ENCODE assay signal across 8 mouse cellular contexts in genomic region chr9:57537044-57537727, GRCm38 (mm10). TPM values are rescaled to one million over a fixed set of nuclear protein-coding genes. Genes with fewer than 3 reads are reported as not detected.
DNase-seq lines count a peak whose midpoint lies in the region; ATAC-seq and TF ChIP-seq lines count a peak whose summit lies in the region.

Fam219b (plus strand) TSS chr9:57537528.

- no peaks in the 10 kb centered on the region for H3K27me3 ChIP-seq in forebrain, embryonic 14.5 days (replicated peaks; ENCODE audit: control insufficient read depth, insufficient read depth, low read length)
- H3K27me3 ChIP-seq in liver, postnatal 0 days (ENCODE audit: insufficient read depth, low read length), result no peaks in the 10 kb centered on the region
- no peaks in the 10 kb centered on the region for H3K27me3 ChIP-seq in neural tube, embryonic 13.5 days

- H3K36me3 ChIP-seq in ES-E14 (ENCODE audit: control insufficient read depth, insufficient read depth, low read length, poor library complexity, severe bottlenecking), result peaks cover 23% of the 10 kb centered on the region
- H3K36me3 ChIP-seq in forebrain, embryonic 14.5 days (ENCODE audit: control insufficient read depth, insufficient read depth, low read length), result peaks cover 60% of the 10 kb centered on the region
- H3K36me3 ChIP-seq in liver, postnatal 0 days (replicated peaks; ENCODE audit: insufficient read depth, low read length), result peaks cover 45% of the 10 kb centered on the region
- H3K36me3 ChIP-seq in neural tube, embryonic 13.5 days, result peaks cover 52% of the 10 kb centered on the region

- peak within 1 kb of the TSS; percentile 83 to 88 for H3K4me3 ChIP-seq in ES-E14 (ENCODE audit: insufficient read depth in 1 of 2, low read depth in 1 of 2, low read length in 2 of 2, poor library complexity in 1 of 2, severe bottlenecking in 1 of 2)
- H3K4me3 ChIP-seq in forebrain, embryonic 14.5 days (ENCODE audit: low read depth, low read length), result peak within 1 kb of the TSS; percentile 70
- peak within 1 kb of the TSS; percentile 84 for H3K4me3 ChIP-seq in liver, postnatal 0 days (ENCODE audit: low read depth, low read length)
- peak within 1 kb of the TSS; percentile 76 for H3K4me3 ChIP-seq in neural tube, embryonic 13.5 days

- TF ChIP-seq EP300 in liver, postnatal 0 days (IDR thresholded peaks at IDR 0.05; ENCODE audit: low read depth), result no peak

- H3K4me1 ChIP-seq in ES-E14 (ENCODE audit: control insufficient read depth in 2 of 2, insufficient read depth in 2 of 2, low read length in 2 of 2, poor library complexity in 1 of 2), result 0 out of 4 replicates have a peak, but pooled peaks cover 0 to 3% of the 10 kb centered on the region in 2 experiments
- peaks cover 12% of the 10 kb centered on the region for H3K4me1 ChIP-seq in forebrain, embryonic 14.5 days (ENCODE audit: control insufficient read depth, insufficient read depth, low read length)
- peaks cover 12% of the 10 kb centered on the region for H3K4me1 ChIP-seq in liver, postnatal 0 days (ENCODE audit: insufficient read depth)
- peaks cover 26% of the 10 kb centered on the region for H3K4me1 ChIP-seq in neural tube, embryonic 13.5 days (replicated peaks)

- ATAC-seq in forebrain, embryonic 14.5 days, result peak; percentile 88
- peak; percentile 94 for ATAC-seq in liver, postnatal 0 days
- ATAC-seq in neural tube, embryonic 13.5 days (ENCODE audit: low read depth), result peak; percentile 90

- H3K9me3 ChIP-seq in ES-E14 (ENCODE audit: control insufficient read depth, insufficient read depth, low read depth, low read length), result no peaks in the 10 kb centered on the region
- no peaks in the 10 kb centered on the region for H3K9me3 ChIP-seq in forebrain, embryonic 14.5 days (replicated peaks; ENCODE audit: control insufficient read depth, low read length)
- H3K9me3 ChIP-seq in liver, postnatal 0 days (ENCODE audit: low read length), result no peaks in the 10 kb centered on the region
- H3K9me3 ChIP-seq in neural tube, embryonic 13.5 days, result no peaks in the 10 kb centered on the region

- WGBS in forebrain, embryonic 14.5 days, result under 1% methylated on average over 45 of the region's 45 CpGs
- WGBS in liver, postnatal 0 days (ENCODE audit: insufficient replicate concordance), result 2% methylated on average over 39 of the region's 45 CpGs
- WGBS in neural tube, embryonic 13.5 days, result 2% methylated on average over 45 of the region's 45 CpGs

- H3K27ac ChIP-seq in ES-E14 (ENCODE audit: insufficient read depth, low read depth, low read length, poor library complexity, severe bottlenecking), result peak within 1 kb of the TSS; percentile 52; the same call in 1 of the 2 replicates
- peak within 1 kb of the TSS; percentile 86 for H3K27ac ChIP-seq in forebrain, embryonic 14.5 days (ENCODE audit: low read depth, low read length)
- peak within 1 kb of the TSS; percentile 84 for H3K27ac ChIP-seq in liver, postnatal 0 days (ENCODE audit: low read depth)
- peak within 1 kb of the TSS; percentile 90 for H3K27ac ChIP-seq in neural tube, embryonic 13.5 days (replicated peaks)

- peak; percentile 79 for DNase-seq in ES-E14 (ENCODE audit: low read depth, low spot score)
- peak; percentile 88 for DNase-seq in cerebellum, adult 11 months
- DNase-seq in forebrain, embryonic 14.5 days (ENCODE audit: low spot score), result peak; percentile 92
- peak; percentile 90 to 93 for DNase-seq in heart, postnatal 14 days
- DNase-seq in layer of hippocampus, adult 11-12 months (ENCODE audit: low spot score), result peak; percentile 92
- peak; percentile 91 for DNase-seq in liver, postnatal 0 days
- DNase-seq in telencephalon, adult 2 months (ENCODE audit: low read depth, low spot score), result peak; percentile 84

- in situ Hi-C loops in ES-E14 (cut with MboI; ENCODE audit: low sequenced_read_pairs in 2 of 2, unreplicated experiment in 2 of 2), result no loop called here

- H3K4me2 ChIP-seq in forebrain, embryonic 14.5 days (ENCODE audit: low read length), result peak within 1 kb of the TSS; percentile 65
- peak within 1 kb of the TSS; percentile 82 for H3K4me2 ChIP-seq in liver, postnatal 0 days (ENCODE audit: low read depth, low read length)
- H3K4me2 ChIP-seq in neural tube, embryonic 13.5 days, result peak within 1 kb of the TSS; percentile 88

- TF ChIP-seq CTCF in liver, postnatal 0 days (IDR thresholded peaks at IDR 0.05; ENCODE audit: low read depth), result no peak

- intact Hi-C loops in heart, postnatal 14 days (cut with DNase I), result no loop called here

- peak within 1 kb of the TSS; percentile 85 for H3K9ac ChIP-seq in ES-E14 (ENCODE audit: insufficient read depth, low read depth, low read length, poor library complexity, severe bottlenecking)
- H3K9ac ChIP-seq in forebrain, embryonic 14.5 days (ENCODE audit: low read length), result peak within 1 kb of the TSS; percentile 80
- H3K9ac ChIP-seq in liver, postnatal 0 days (replicated peaks), result peak within 1 kb of the TSS; percentile 79
- peak within 1 kb of the TSS; percentile 89 for H3K9ac ChIP-seq in neural tube, embryonic 13.5 days

TF ChIP-seq in ES-E14, 5 proteins besides CTCF, POLR2A, EP300 and RAD21:
- no peak for TF ChIP-seq MAFK (IDR thresholded peaks at IDR 0.05; ENCODE audit: insufficient read depth, low read depth, low read length)
- peak; percentile 66; the same call in 1 of the 2 replicates for TF ChIP-seq HCFC1 (IDR thresholded peaks at IDR 0.05; ENCODE audit: borderline replicate concordance, insufficient read depth, low read length)

RNA-seq across cellular contexts. Expression of gene Fam219b, which starts in this region (rescaled TPM):
- total RNA-seq in ES-E14 (2012; rRNA removed), result 10.2 and 10.8 TPM in 2 replicates
- 20.4 and 23.6 TPM in 2 replicates for polyA plus RNA-seq in forebrain, embryonic 14.5 days (2014; fragmentation: Nextera tagmentation; extraction: Ambion mirVana)
- 1 to 10 TPM; 5.0 to 5.9 TPM for total RNA-seq in heart, postnatal 14 days (2021)
- polyA plus RNA-seq in liver, postnatal 0 days (2015; fragmentation: Nextera tagmentation; extraction: Ambion mirVana), result 4.6 and 5.1 TPM in 2 replicates
- polyA plus RNA-seq in neural tube, embryonic 13.5 days (2015; fragmentation: Nextera tagmentation; extraction: Ambion mirVana), result 20.2 and 20.6 TPM in 2 replicates

Comparison
In these comparisons a context has a peak if more than half of its experiments do, and no peak if none do; other contexts are left out.
1. Peak in every context shown above with its lines: DNase-seq, ATAC-seq, H3K4me3 ChIP-seq and H3K27ac ChIP-seq.